Mouse (Mus musculus) MEL (cell line): ENCODE results near the gene Igfals. TPM values are rescaled to one million over a fixed set of nuclear protein-coding genes. Genes with fewer than 3 reads are reported as not detected.

Source experiments
- DNase-seq: peaks from one replicate; pipeline ENCODE4 v3.0.0; 2011; ENCODE audit warnings: low read depth, low spot score
- H3K27ac ChIP-seq: 2 replicates; pipeline ENCODE4 v1.5.1; 2012; ENCODE audit warnings: low read depth, mild to moderate bottlenecking, control low read depth, low read length, moderate library complexity; ENCODE audit not compliant: control insufficient read depth
- H3K27me3 ChIP-seq, 2 experiments: fragments of 150-350 bp in 1 of 2; sonication (generic) in 1 of 2; 2 replicates each; pipeline ENCODE4 v1.6.1; 2012; ENCODE audit warnings: low read length in 2 of 2, mild to moderate bottlenecking in 2 of 2, improper control_type of control experiment in 1 of 2, moderate library complexity in 1 of 2; ENCODE audit not compliant: insufficient read depth in 2 of 2, control insufficient read depth in 1 of 2
- H3K36me3 ChIP-seq, 2 experiments: 2 replicates each; pipeline ENCODE4 v1.6.1; 2012 to 2014; ENCODE audit warnings: low read length in 2 of 2, improper control_type of control experiment in 1 of 2, inconsistent platforms in 1 of 2, mild to moderate bottlenecking in 1 of 2; ENCODE audit not compliant: insufficient read depth in 2 of 2, control insufficient read depth in 1 of 2
- H3K4me1 ChIP-seq, 2 experiments: fragments of 150-350 bp in 1 of 2; sonication (generic) in 1 of 2; 2 replicates each; pipeline ENCODE4 v1.6.1; 2012; ENCODE audit warnings: low read length in 2 of 2, improper control_type of control experiment in 1 of 2, mild to moderate bottlenecking in 1 of 2; ENCODE audit not compliant: insufficient read depth in 2 of 2, control insufficient read depth in 1 of 2
- H3K4me3 ChIP-seq, 2 experiments: fragments of 150-350 bp in 1 of 2; sonication (generic) in 1 of 2; 2 replicates each; pipeline ENCODE4 v1.5.1; 2012; ENCODE audit warnings: low read depth in 2 of 2, low read length in 2 of 2, mild to moderate bottlenecking in 2 of 2, moderate library complexity in 2 of 2, control low read depth in 1 of 2, improper control_type of control experiment in 1 of 2; ENCODE audit not compliant: control insufficient read depth in 1 of 2, insufficient read depth in 1 of 2
- H3K79me2 ChIP-seq: 2 replicates; pipeline ENCODE4 v1.6.1; 2012; ENCODE audit warnings: mild to moderate bottlenecking, low read length, moderate library complexity; ENCODE audit not compliant: control insufficient read depth, poor library complexity, insufficient read depth
- H3K9ac ChIP-seq: 2 replicates; pipeline ENCODE4 v1.6.1; 2012; ENCODE audit warnings: low read depth, mild to moderate bottlenecking, control low read depth, low read length, moderate library complexity; ENCODE audit not compliant: control insufficient read depth, poor library complexity, severe bottlenecking
- H3K9me3 ChIP-seq: fragments of 150-350 bp; sonication (generic); replicated peaks from 2 replicates; pipeline ENCODE4 v1.6.1; 2012; ENCODE audit warnings: mild to moderate bottlenecking, low read length, improper control_type of control experiment, moderate library complexity; ENCODE audit not compliant: insufficient read depth
- BHLHE40 ChIP-seq: IDR thresholded peaks from 2 replicates; pipeline ENCODE4 v1.6.1; 2012; ENCODE audit warnings: low read depth, mild to moderate bottlenecking, inconsistent platforms, low read length, improper control_type of control experiment, borderline replicate concordance
- CHD1 ChIP-seq: IDR thresholded peaks from 2 replicates; pipeline ENCODE4 v1.6.1; 2012; ENCODE audit warnings: low read depth, mild to moderate bottlenecking, inconsistent platforms, low read length, improper control_type of control experiment
- CHD2 ChIP-seq: IDR thresholded peaks from 2 replicates; pipeline ENCODE4 v1.6.1; 2011; ENCODE audit warnings: low read length, improper control_type of control experiment
- ELF1 ChIP-seq: IDR thresholded peaks from 2 replicates; pipeline ENCODE4 v1.6.1; 2014; ENCODE audit warnings: low read depth, mild to moderate bottlenecking, inconsistent platforms, low read length, improper control_type of control experiment, moderate library complexity
- EP300 ChIP-seq, 2 experiments: IDR thresholded peaks; 2 replicates each; pipeline ENCODE4 v1.6.1; 2011; ENCODE audit warnings: improper control_type of control experiment in 2 of 2, low read length in 2 of 2, low read depth in 1 of 2, mild to moderate bottlenecking in 1 of 2
- ETS1 ChIP-seq: IDR thresholded peaks from 2 replicates; pipeline ENCODE4 v1.6.1; 2012; ENCODE audit warnings: low read depth, mild to moderate bottlenecking, inconsistent platforms, low read length, improper control_type of control experiment, moderate library complexity
- GATA1 ChIP-seq: IDR thresholded peaks from 2 replicates; pipeline ENCODE4 v1.6.1; 2011; ENCODE audit warnings: low read depth, low read length, improper control_type of control experiment
- HCFC1 ChIP-seq: IDR thresholded peaks from 2 replicates; pipeline ENCODE4 v1.6.1; 2012; ENCODE audit warnings: low read depth, mild to moderate bottlenecking, inconsistent platforms, low read length, improper control_type of control experiment, moderate library complexity
- JUND ChIP-seq: IDR thresholded peaks from 2 replicates; pipeline ENCODE4 v1.6.1; 2011; ENCODE audit warnings: low read depth, mild to moderate bottlenecking, improper control_type of control experiment, low read length
- MAFK ChIP-seq: IDR thresholded peaks from 2 replicates; pipeline ENCODE4 v1.6.1; 2011; ENCODE audit warnings: low read depth, mild to moderate bottlenecking, low read length, improper control_type of control experiment, borderline replicate concordance
- MAX ChIP-seq: IDR thresholded peaks from 2 replicates; pipeline ENCODE4 v1.6.1; 2011; ENCODE audit warnings: low read length, improper control_type of control experiment
- MAZ ChIP-seq: IDR thresholded peaks from 2 replicates; pipeline ENCODE4 v1.6.1; 2012; ENCODE audit warnings: low read depth, mild to moderate bottlenecking, inconsistent platforms, low read length, improper control_type of control experiment
- MXI1 ChIP-seq: IDR thresholded peaks from 2 replicates; pipeline ENCODE4 v1.6.1; 2011; ENCODE audit warnings: mild to moderate bottlenecking, low read depth, low read length, improper control_type of control experiment
- MYB ChIP-seq: IDR thresholded peaks from 2 replicates; pipeline ENCODE4 v1.6.1; 2011; ENCODE audit warnings: mild to moderate bottlenecking, low read depth, low read length, improper control_type of control experiment
- MYC ChIP-seq: IDR thresholded peaks from 2 replicates; pipeline ENCODE4 v1.6.1; 2011; ENCODE audit warnings: low read depth, mild to moderate bottlenecking, low read length, improper control_type of control experiment, moderate library complexity
- NRF1 ChIP-seq: IDR thresholded peaks from 2 replicates; pipeline ENCODE4 v1.6.1; 2014; ENCODE audit warnings: low read depth, mild to moderate bottlenecking, inconsistent platforms, low read length, improper control_type of control experiment, moderate library complexity; ENCODE audit not compliant: poor library complexity, insufficient read depth, severe bottlenecking
- POLR2AphosphoS2 ChIP-seq: IDR thresholded peaks from 2 replicates; pipeline ENCODE4 v1.6.1; 2011; ENCODE audit warnings: low read length, improper control_type of control experiment
- RCOR1 ChIP-seq: IDR thresholded peaks from 2 replicates; pipeline ENCODE4 v1.6.1; 2012; ENCODE audit warnings: low read depth, mild to moderate bottlenecking, inconsistent platforms, low read length, improper control_type of control experiment
- SIN3A ChIP-seq: IDR thresholded peaks from 2 replicates; pipeline ENCODE4 v1.6.1; 2012; ENCODE audit warnings: low read length, improper control_type of control experiment, inconsistent platforms
- SMC3 ChIP-seq: IDR thresholded peaks from 2 replicates; pipeline ENCODE4 v1.6.1; 2011; ENCODE audit warnings: low read depth, low read length, improper control_type of control experiment
- TAL1 ChIP-seq: IDR thresholded peaks from 2 replicates; pipeline ENCODE4 v1.6.1; 2012; ENCODE audit warnings: mild to moderate bottlenecking, inconsistent platforms, low read length, moderate library complexity, mixed read lengths
- TBP ChIP-seq: IDR thresholded peaks from 2 replicates; pipeline ENCODE4 v1.8.0; 2011; ENCODE audit warnings: low read depth, low read length, improper control_type of control experiment
- TCF12 ChIP-seq: IDR thresholded peaks from 2 replicates; pipeline ENCODE4 v1.6.1; 2014; ENCODE audit warnings: low read depth, mild to moderate bottlenecking, inconsistent platforms, low read length, improper control_type of control experiment, moderate library complexity
- UBTF ChIP-seq: IDR thresholded peaks from 2 replicates; pipeline ENCODE4 v1.6.1; 2012; ENCODE audit warnings: low read depth, mild to moderate bottlenecking, inconsistent platforms, low read length, improper control_type of control experiment, moderate library complexity, borderline replicate concordance; ENCODE audit not compliant: insufficient read depth
- USF2 ChIP-seq, 2 experiments: IDR thresholded peaks; 2 replicates each; pipeline ENCODE4 v1.6.1; 2011 to 2012; ENCODE audit warnings: improper control_type of control experiment in 2 of 2, low read length in 2 of 2, borderline replicate concordance in 1 of 2, inconsistent platforms in 1 of 2, low read depth in 1 of 2, mild to moderate bottlenecking in 1 of 2; ENCODE audit not compliant: insufficient read depth in 1 of 2
- ZMIZ1 ChIP-seq: IDR thresholded peaks from 2 replicates; pipeline ENCODE4 v1.6.1; 2012; ENCODE audit warnings: low read depth, mild to moderate bottlenecking, inconsistent platforms, low read length, improper control_type of control experiment, moderate library complexity
- polyA plus RNA-seq, 2 experiments: library from polyadenylated mRNA; stranded (reverse) in 1 of 2; unstranded in 1 of 2; fragments of >175 nt in 1 of 2; fragments of >200 nt in 1 of 2; gene quantifications; 2 replicates each; pipeline versions ENCODE4 v1.2.1 to v1.2.4; 2012; ENCODE audit warnings: low replicate concordance in 2 of 2, low read depth in 1 of 2; ENCODE audit not compliant: insufficient read length in 2 of 2, insufficient read depth in 1 of 2, missing spikeins in 1 of 2
- total RNA-seq: library from RNA; depleted of rRNA; stranded (reverse); fragments of 300-350 nt; gene quantifications from 2 replicates; pipeline ENCODE4 v1.2.3, GENCODE M21; 2012

The Igfals gene
- total and polyA plus RNA-seq, 3 experiments, result 0.04 TPM; not detected in 2

DNA sequence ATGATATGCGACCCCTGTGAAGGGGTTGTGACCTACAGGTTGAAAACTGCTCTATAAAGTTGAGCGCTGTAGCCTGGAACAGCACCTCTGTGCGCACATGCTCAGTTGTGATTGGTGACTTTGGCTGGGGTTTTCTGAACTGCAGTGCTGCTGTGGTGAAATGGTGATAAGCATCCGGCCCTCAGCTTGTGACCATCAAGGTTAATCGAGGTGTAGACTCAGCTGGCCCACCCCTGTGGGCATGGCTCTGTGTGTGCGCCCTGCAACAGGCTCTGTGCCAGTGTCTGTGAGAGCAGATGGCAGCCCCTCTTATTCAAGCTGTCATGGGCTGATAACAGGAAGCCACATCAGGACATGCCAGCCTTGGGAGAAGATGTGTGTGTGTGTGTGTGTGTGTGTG, 6.8 kb upstream of the Igfals start:
- Histone ChIP-seq H3K79me2 (no peaks in the 10 kb centered on the region), H3K4me3 (no peak overlapping the region), H3K27me3 (no peaks in the 10 kb centered on the region), H3K9me3 (no peaks in the 10 kb centered on the region), H3K4me1 (peaks cover 4 to 16% of the 10 kb centered on the region in 2 experiments), H3K27ac (no peak overlapping the region), H3K36me3 (peaks cover 0 to 11% of the 10 kb centered on the region in 2 experiments; a peak in 2 of 4 replicates), H3K9ac (no peak overlapping the region)
- no peak for TF ChIP-seq MYB
- no peak for TF ChIP-seq JUND
- TF ChIP-seq EP300 (IDR thresholded peaks at IDR 0.05; ENCODE audit: low read depth in 1 of 2, low read length in 2 of 2), result peak; percentile 74 to 93
- no peak for TF ChIP-seq MAZ
- TF ChIP-seq ETS1, result peak; percentile 91
- peak; percentile 50 for TF ChIP-seq MXI1
- TF ChIP-seq POLR2AphosphoS2, result 0 out of 2 replicates have a peak, but pooled peaks have one; percentile 23
- no peak; the same call in 1 of the 2 replicates for TF ChIP-seq RCOR1
- TF ChIP-seq TBP, result no peak
- TF ChIP-seq MAFK, result no peak; the same call in 1 of the 2 replicates
- TF ChIP-seq ELF1, result peak; percentile 48; the same call in 1 of the 2 replicates
- TF ChIP-seq UBTF, result no peak
- no peak for TF ChIP-seq CHD1
- TF ChIP-seq GATA1, result peak; percentile 56; the same call in 1 of the 2 replicates
- TF ChIP-seq ZMIZ1, result no peak
- TF ChIP-seq MAX, result no peak
- TF ChIP-seq NRF1, result peak; percentile 56
- TF ChIP-seq TCF12, result peak; percentile 94
- peak; percentile 90 for TF ChIP-seq TAL1
- no peak for TF ChIP-seq BHLHE40
- peak; percentile 75 for TF ChIP-seq SIN3A
- TF ChIP-seq CHD2, result no peak
- TF ChIP-seq MYC, result no peak
- TF ChIP-seq HCFC1, result no peak
- TF ChIP-seq USF2 (IDR thresholded peaks at IDR 0.05; ENCODE audit: borderline replicate concordance in 1 of 2, insufficient read depth in 1 of 2, low read depth in 1 of 2, low read length in 2 of 2), result no peak
- no peak for TF ChIP-seq SMC3
- peak; percentile 86 for DNase-seq
